In the genomic region with DNA sequence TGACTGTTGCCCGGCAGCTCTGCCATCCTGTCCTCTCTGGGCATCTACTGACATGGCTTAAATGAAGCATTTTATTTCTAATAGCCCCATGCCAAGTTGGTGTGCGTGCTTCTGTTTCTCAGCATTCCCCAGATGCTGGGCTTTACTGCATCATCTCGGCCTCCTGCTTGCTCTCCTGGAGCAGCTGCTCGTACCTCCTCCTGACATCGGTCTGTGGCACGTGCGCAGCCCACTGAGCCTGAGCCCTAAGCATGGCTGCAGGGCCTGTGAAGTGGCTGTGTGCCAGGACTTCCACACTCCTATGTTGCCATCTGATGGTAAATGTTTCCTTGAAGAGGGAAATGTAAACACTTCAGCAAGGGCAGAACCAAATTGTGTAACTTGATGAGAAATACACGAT, we compare ENCODE assay signal across 11 mouse cellular contexts. TPM values are rescaled to one million over a fixed set of nuclear protein-coding genes. Genes with fewer than 3 reads are reported as not detected.
A peak's percentile ranks its signal among the peaks of the same experiment; 100 is the strongest.
DNase-seq lines count a peak whose midpoint lies in the region; TF ChIP-seq lines count a peak whose summit lies in the region.
"Had no signal": no experiment of that assay in that cellular context is flagged by ENCODE, and none has a peak within 500 bp of the region (broad histone marks: within the 10 kb centered on the region; RNA-seq: fewer than 3 reads in every experiment).

No protein-coding gene starts in this region.

- H3K27ac ChIP-seq in kidney, adult 2 months (ENCODE audit: insufficient read depth, low read depth, low read length): peak overlapping the region; percentile 54; the same call in 1 of the 2 replicates
- H3K27ac ChIP-seq: liver, embryonic 14.5 days had no signal

- no peak for TF ChIP-seq POLR2A in kidney, adult 2 months (IDR thresholded peaks at IDR 0.05; ENCODE audit: low read depth, low read length)
- no peak for TF ChIP-seq POLR2A in brain, embryonic 14.5 days (IDR thresholded peaks at IDR 0.05; ENCODE audit: borderline replicate concordance, extremely low read depth, insufficient read depth, insufficient read length, poor library complexity, severe bottlenecking)

- intact Hi-C loops in gastrocnemius, postnatal 36 days (cut with DNase I): no loop called here

- 57% methylated on average over 8 of the region's 8 CpGs for WGBS in kidney, adult 2 months

- TF ChIP-seq CTCF in kidney, adult 2 months (conservative IDR thresholded peaks at IDR 0.05; ENCODE audit: insufficient read depth, insufficient read length, low read depth, low read length): no peak
- TF ChIP-seq CTCF in brain, embryonic 14.5 days (IDR thresholded peaks at IDR 0.05; ENCODE audit: borderline replicate concordance, extremely low read depth, insufficient read depth, insufficient read length): no peak

- H3K4me3 ChIP-seq in kidney, adult 2 months (ENCODE audit: insufficient read depth, low read depth, low read length): no peak overlapping the region
- H3K4me3 ChIP-seq: heart, embryonic 12.5 days had no signal

- H3K27me3 ChIP-seq in kidney, adult 2 months (replicated peaks; ENCODE audit: control insufficient read depth, insufficient read depth, low read length): no peaks in the 10 kb centered on the region
- H3K27me3 ChIP-seq: heart, embryonic 12.5 days had no signal

- peaks cover 37% of the 10 kb centered on the region; the same call in 1 of the 2 replicates for H3K4me1 ChIP-seq in kidney, adult 2 months (ENCODE audit: control insufficient read depth, insufficient read depth, low read length)

- no peaks in the 10 kb centered on the region; the same call in 1 of the 2 replicates for H3K36me3 ChIP-seq in kidney, adult 2 months (ENCODE audit: control insufficient read depth, insufficient read depth, low read length)

- no peak for DNase-seq in kidney, adult 2 months
- no peak for DNase-seq in kidney, postnatal 36 days
- peak; percentile 53 for DNase-seq in brain, embryonic 14.5 days (ENCODE audit: low read depth)
- DNase-seq in cerebellum, adult 9-11 months: peak; percentile 74
- DNase-seq in lung, postnatal 10 days: peak; percentile 48
- no peak for DNase-seq in thymus, postnatal 25 days
- DNase-seq in gastrocnemius, postnatal 36 days: no peak
- DNase-seq: kidney, adult 8-10 months; thymus, postnatal 14 days had no signal

RNA-seq across cellular contexts. Expression of gene Pkp4, which starts 30.8 kb away (rescaled TPM):
- 211 and 242 TPM in 2 replicates for polyA plus RNA-seq in kidney, adult 2 months (2012; rRNA removed)
- polyA plus RNA-seq in brain, embryonic 14.5 days (2012; rRNA removed): 45.6 and 58.0 TPM in 2 replicates
- total RNA-seq in gastrocnemius, postnatal 36 days (2021): 10 to 100 TPM; 19.6 to 32.3 TPM

RNA-seq across cellular contexts. Expression of gene Ccdc148, which starts 31.0 kb away (rescaled TPM):
- polyA plus RNA-seq in kidney, adult 2 months (2012; rRNA removed): 0.90 and 1.0 TPM in 2 replicates
- polyA plus RNA-seq in brain, embryonic 14.5 days (2012; rRNA removed): 1.9 and 2.5 TPM in 2 replicates
- under 1 TPM in 1 of 2 experiments, not detected in 1; 0.10 TPM for total RNA-seq in gastrocnemius, postnatal 36 days (2021)

Comparison
In these comparisons a context has a peak if more than half of its experiments do, and no peak if none do; other contexts are left out.
1. DNase-seq: peak in brain, embryonic 14.5 days (single experiment), cerebellum, adult 9-11 months (single experiment) and lung, postnatal 10 days (single experiment); none in kidney, adult 2 months (single experiment), kidney, postnatal 36 days (0 of 2), thymus, postnatal 25 days (single experiment) and gastrocnemius, postnatal 36 days (0 of 2).